Mouse (Mus musculus) C2C12 (cell line): Measurements from ENCODE around the gene Tcp10b.
"Not testable (repeated sequence)": the region's sequence is repeated elsewhere in the genome, so short reads cannot be mapped to it uniquely, and the experiment has no call there.

Experiments
- CEBPB ChIP-seq: IDR thresholded peaks from one replicate; pipeline ENCODE4 v1.6.1; 2011; ENCODE audit warnings: low read depth, mild to moderate bottlenecking, control low read depth, moderate library complexity
- CTCF ChIP-seq: IDR thresholded peaks from one replicate; pipeline ENCODE4 v1.5.1; 2011; ENCODE audit not compliant: control insufficient read depth, insufficient read depth, insufficient read length
- MAX ChIP-seq: IDR thresholded peaks from one replicate; pipeline ENCODE4 v1.6.1; 2011; ENCODE audit warnings: mild to moderate bottlenecking, control low read depth
- MYOD1 ChIP-seq: IDR thresholded peaks from one replicate; pipeline ENCODE4 v1.6.1; 2011; ENCODE audit warnings: low read depth; ENCODE audit not compliant: control insufficient read depth, insufficient read length

DNA sequence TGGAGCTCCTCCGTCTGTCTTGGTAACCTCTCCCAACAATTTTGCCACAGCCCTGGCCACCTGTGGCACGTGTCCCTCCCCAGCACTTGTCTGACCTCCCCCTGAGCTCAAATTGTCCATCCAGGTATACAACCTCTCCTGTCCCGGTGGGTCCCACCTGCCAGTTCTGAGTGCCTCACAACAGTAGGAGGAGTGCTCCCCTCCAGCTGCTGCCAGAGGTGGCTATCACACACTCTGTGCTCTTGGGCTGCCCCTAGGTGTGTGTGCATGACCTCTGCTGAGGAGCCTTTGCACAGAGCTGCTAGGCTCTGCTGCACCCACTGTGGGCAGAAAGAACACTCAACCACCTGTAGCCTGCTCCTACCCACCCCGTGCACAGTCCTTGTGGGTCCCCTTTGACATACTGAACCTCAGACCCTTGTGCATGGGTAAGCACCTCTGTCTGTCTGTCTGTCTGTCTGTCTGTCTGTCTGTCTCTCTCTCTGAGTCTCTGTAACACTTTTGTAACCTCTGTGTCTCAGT is 7.0 kb downstream of the Tcp10b start:
- not testable (repeated sequence) for TF ChIP-seq MAX, CTCF, MYOD1, CEBPB
